Mouse (Mus musculus): ENCODE data around the gene Map3k21.

The Map3k21 gene

GRCm38 (mm10) chr8:125971336-125971735, 61.1 kb downstream of the Map3k21 start:
- DNase-seq (ENCODE audit: low spot score) = no peak

GRCm38 (mm10) chr8:125975981-125976380, 65.7 kb downstream of the Map3k21 start:
- no peak for DNase-seq (ENCODE audit: low spot score)

- no peak for DNase-seq (ENCODE audit: low spot score)
Observed at GRCm38 (mm10) chr8:125980826-125981225, 70.6 kb downstream of the Map3k21 start.

GRCm38 (mm10) chr8:125983515-125983914, 73.3 kb downstream of the Map3k21 start:
- DNase-seq (ENCODE audit: low spot score) = no peak

- DNase-seq (ENCODE audit: low spot score) = no peak
Observed at GRCm38 (mm10) chr8:125984140-125984539, 73.9 kb downstream of the Map3k21 start.

- no peak for DNase-seq (ENCODE audit: low spot score)
Observed at GRCm38 (mm10) chr8:125985364-125985763, 75.1 kb downstream of the Map3k21 start.

- DNase-seq (ENCODE audit: low spot score) = no peak
Observed at GRCm38 (mm10) chr8:125986999-125987589, 76.8 kb downstream of the Map3k21 start.

- DNase-seq (ENCODE audit: low spot score) = no peak
Observed at GRCm38 (mm10) chr8:125987996-125988395, 77.7 kb downstream of the Map3k21 start.

GRCm38 (mm10) chr8:125993636-125994035, 83.4 kb downstream of the Map3k21 start:
- no peak for DNase-seq (ENCODE audit: low spot score)

- no peak for DNase-seq (ENCODE audit: low spot score)
Observed at GRCm38 (mm10) chr8:125995101-125995986, 85.1 kb downstream of the Map3k21 start, which contains the start of gene Kcnk1. TSS of gene Kcnk1 (plus strand) at chr8:125995170.

GRCm38 (mm10) chr8:125996031-125996839, 86.0 kb downstream of the Map3k21 start:
- no peak for DNase-seq (ENCODE audit: low spot score)

- DNase-seq (ENCODE audit: low spot score) = no peak
Observed at GRCm38 (mm10) chr8:125996980-125997379, 86.7 kb downstream of the Map3k21 start.

Measured in T-cell, adult 2 months (primary cell).